Mouse (Mus musculus): ENCODE results near the gene C130050O18Rik.

The C130050O18Rik gene

DNA sequence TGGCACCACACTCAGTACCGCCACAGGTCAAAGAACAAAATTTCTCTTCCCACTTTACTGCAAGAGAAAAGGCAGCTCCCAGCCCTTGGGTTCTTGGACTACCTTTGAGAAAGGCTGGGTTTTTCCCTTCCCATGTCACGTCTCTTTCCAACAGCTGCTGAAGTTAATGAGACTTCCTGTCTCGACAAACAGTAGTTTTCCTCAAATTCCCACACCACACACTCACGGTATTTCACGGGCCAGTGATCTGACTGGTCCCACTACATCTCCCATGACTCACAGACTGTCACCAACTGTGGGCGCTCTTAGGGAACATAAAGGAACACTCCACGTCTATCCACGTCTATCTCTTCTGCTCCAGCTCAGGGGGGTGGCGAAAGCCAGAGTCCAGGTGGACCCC, 20.1 kb downstream of the C130050O18Rik start:
- no peak for DNase-seq (ENCODE audit: low read depth)

DNA sequence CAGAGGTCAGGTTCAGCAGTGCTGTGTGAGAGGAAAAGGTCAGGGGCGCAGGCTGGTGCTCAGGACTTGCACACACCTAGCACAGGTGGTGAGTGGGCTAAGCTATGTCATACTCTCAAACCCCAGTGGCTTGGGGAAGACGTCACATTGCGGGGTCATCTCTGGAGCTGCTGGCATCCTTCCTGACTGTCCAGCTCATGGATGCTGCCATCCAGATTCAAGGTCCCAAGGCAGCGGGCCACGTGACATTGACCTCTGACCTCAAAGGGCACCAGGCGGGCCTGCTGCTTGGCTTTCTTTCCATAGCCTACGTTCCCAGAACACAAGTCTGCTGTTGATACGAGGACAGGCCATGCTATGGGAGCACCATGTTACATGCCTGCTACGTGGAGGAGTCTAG, 21.9 kb downstream of the C130050O18Rik start:
- DNase-seq (ENCODE audit: low read depth): no peak

DNA sequence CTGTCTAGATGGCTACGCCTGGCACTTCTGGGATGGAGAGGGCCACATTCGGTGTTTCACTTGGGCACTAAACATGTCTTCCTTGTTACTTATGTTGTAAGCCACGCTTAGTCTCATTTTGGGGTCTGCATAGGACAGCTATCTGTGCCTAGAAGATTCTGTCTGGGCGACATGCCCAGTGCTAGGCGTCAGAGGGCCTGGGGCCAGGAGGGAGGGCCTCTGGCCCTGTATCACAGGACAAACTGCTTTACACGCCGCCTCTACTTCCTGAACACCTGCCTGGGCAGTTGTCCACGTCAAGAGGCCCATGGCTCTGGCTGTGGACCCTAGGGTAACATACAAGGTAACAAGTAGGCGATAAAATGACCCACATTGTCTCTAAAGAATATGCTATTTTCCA, 22.9 kb downstream of the C130050O18Rik start:
- DNase-seq (ENCODE audit: low read depth): no peak

DNA sequence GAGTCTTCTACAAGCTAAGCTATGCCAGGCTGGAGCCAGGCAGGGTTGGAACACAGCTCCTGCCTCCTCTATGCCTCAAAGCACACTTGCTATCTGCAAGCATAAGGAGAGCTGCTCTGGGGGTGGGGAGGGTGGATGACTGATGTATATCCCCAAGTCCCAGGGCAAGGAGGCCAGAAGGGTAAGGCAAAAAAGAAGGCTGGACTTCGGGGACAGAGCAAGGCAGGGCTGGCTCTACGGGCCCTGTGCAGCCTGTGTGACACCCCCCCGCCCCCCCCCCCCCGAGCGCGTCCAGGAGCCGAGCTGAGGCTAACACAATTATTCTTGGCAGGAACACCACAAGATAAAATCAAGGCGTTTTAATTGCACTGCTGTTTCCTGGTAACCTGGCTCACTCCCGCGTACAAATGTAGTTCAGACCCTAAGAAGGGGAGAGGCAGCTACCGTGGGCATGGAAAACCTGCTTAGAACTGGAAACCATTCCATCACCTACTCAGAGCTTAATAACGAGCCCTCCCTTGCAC, 24.8 kb downstream of the C130050O18Rik start:
- no peak for DNase-seq (ENCODE audit: low read depth)

DNA sequence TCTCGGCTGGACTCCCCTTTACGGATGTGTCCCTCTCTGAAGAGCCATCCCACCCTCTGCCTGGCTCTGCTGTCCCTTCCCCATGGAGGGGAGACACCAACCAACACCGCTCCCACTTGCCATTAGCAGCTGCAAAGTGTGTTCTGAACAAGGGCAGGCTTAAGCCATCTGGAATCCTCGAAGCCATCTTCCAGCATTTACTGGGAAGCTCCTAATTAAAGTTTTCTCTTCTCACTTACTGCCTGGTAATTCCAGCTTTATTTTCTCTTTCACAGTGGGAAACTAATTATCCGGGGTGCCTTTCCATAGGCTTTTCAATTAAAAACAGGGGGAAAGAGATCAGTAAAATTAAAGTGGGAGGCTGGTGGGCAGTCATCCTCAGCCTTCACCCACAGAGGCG, 27.3 kb downstream of the C130050O18Rik start:
- no peak for DNase-seq (ENCODE audit: low read depth)

DNA sequence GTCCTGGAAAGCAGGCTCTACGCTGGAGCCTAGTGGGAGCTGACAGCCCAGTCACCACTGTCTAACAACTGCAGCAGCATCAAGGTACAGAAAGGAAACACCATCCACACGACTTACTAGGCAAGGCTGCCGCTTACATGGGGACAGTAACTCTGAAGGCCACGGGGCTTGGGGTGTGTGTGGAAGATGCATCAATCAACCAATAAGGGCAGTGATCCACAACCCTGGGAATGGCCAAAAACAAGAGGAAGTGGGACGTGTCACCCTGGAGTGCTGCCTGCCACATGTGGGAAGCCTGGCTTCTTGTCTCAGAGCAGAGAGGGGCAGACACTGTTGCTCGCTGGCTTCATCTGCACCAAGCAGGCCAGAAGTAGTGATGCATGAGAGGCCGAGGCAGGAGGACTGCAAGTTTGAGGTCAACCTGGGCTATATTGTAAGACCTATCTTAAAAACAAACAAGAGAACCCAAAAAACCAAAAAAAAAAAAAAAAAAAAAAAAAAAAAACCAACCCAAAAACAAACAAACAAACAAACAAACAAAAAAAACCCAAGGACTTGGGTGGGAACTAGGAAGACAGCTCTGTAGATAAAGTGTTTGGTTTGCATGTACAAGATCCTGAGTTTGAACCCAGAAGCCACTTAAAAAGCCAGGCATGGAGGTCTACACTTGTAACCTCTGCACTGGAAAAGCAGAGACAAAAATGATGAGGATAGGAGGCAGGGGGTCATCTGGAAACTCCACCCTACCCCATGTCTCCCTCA, 27.8 kb downstream of the C130050O18Rik start:
- no peak for DNase-seq (ENCODE audit: low read depth)

DNA sequence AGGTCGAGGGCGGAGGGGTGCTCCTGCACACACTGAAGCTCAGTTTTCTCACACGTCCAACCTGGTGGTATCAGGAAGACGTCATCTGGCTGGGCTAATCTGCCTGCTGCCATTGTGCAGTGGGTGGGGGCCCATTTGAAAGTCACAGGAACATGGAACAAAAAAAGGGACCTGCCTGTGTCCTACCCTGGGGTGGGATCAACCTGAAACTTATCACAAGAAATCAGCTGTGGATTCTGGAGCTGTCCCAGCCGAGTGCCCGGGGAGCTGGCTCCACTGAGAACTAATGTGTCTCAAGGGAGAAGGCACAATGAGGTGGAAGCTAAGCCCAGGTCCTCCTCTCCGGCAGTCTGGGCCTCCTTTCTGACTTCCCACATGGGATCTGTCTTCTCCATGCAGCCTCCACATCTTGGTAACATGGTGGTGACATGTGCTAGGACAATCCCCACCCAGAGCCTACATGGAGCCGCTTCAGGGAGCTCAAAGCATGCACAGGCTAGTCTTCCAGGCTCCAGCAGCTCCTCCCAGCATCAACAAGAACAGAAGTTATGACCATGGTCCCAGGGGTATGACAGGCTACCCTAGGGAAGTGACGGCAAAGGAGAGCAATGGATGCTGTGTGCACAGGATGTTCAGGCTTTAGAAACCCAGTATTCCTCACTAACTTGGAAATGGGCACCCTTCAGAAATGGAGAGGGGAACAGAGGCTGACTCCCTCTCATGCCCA, 28.9 kb downstream of the C130050O18Rik start:
- DNase-seq (ENCODE audit: low read depth): no peak

DNA sequence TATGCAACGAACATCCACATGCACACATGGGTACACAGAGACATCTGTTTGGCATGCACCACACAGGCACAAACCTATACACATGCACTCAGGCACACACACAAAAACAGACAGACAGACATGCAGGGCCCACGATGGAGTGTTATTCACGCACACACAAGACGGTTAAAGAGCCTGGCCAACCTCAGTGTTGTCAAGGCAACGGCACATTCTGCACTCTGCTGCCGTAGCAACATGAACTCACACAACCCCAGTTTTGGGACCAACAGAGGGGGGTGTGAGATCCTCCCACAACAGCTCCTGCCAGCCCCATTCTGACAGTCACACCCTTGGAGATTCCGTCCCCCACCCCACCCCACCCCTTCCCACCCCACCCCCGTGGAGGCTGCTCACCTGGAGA, 29.9 kb downstream of the C130050O18Rik start:
- no peak for DNase-seq (ENCODE audit: low read depth)

DNA sequence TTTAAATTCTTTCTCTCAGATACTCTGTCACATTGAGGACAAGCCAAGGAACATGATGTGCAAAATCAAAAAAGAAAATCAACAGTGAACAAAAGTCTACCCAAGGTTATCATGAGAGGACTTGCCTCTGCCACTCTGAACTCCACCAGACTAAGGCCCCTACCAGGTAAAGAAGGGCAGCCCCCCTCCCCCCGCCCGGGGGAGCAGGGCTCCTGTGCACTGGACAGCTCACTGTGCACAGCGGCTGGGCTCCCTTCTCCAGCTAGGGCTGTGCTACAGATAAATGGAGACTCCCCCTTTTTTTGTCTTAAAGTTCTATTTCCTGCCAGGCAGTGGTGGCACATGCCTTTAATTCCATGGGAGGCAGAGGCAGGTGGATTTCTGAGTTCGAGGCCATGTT, 32.7 kb downstream of the C130050O18Rik start:
- no peak for DNase-seq (ENCODE audit: low read depth)

DNA sequence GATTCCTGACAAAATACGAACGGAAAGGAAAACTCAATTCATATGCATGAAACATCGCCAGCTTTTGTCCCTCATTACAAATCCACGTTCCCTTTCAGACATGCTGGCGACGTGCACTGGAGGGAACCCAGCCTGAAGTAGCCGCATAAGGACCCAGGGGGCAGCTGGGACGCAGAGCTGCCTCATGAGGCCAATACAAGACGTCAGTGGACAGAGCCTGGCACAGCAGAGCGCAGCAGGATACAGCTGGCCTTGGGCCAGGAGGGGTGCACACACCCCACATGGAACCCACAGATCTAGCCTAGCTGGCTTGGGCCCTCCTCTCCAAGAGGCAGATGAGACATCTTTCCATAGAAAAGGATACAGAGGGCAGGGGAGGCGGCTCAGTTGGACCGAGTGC, 33.4 kb downstream of the C130050O18Rik start:
- no peak for DNase-seq (ENCODE audit: low read depth)

DNA sequence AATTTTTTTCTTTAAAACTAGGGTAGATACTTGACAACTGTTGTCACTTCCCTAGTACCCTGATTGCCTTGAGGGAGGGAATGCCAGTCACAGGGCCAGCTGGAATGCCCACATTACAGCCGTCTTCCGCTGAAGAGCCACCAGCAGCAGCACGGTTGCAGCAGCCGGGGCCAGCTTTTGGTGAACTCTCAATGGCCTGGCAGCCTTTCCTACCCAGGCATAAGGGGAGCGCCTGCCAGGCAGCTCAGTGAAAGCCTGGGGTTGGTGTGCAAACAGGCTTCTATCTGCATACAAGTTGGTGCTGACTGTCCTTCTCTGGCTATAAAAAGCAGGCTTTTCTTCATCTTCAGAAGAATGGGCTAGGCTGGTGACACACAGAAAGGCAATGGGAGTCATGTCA, 35.4 kb downstream of the C130050O18Rik start:
- no peak for DNase-seq (ENCODE audit: low read depth)

DNA sequence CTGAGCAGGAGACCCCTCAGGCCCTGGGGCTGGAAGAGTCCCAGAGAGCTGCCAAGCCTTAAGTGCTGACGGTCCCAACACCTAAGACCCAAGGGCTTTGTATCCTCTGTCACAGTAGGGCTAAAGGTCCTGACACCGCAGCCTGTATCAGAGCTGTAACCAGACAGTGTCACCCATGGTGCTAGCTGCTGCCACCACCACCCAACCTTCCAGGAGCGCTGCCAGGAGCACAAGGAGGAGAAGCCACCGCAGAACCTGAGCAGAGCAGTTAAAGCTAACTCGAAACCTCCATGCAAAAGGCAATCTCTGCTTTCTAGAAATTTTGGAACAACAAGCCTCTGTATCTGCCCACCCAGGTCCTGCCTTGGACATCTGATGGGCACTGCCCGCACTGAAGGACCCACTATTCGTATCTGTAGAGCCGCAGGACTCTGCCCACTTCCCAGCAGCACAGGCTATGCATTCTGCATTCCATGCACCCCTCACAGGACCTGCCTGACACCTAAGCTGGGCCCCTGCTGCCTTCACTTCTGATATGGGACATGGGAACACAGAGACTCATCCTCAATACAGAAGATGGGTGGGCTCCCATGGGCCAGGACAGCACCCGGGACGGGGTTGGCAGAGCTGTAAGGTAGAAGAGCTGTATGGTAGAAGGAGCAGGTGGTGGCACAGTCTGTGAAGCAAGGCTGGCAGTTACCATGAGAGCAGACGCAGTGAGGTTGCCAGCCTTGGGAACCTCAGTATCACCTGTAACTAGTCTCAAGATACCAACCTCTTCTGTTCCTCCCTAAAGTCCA, 36.0 kb downstream of the C130050O18Rik start:
- no peak for DNase-seq (ENCODE audit: low read depth)

DNA sequence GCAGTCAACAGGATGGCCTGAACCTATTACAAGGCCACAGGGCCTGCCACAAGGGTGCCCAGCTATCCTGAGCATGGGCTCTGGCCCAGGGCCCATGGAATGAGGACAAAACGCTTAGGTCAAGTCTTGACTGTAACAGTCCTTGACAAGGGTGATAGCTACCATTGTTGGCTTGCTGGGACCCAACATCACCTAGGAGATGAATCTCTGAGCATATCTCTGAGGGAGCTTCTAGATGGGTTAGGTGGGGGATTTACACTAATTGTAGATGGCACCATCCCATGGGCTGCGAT, 36.6 kb downstream of the C130050O18Rik start:
- no peak for DNase-seq (ENCODE audit: low read depth)

DNA sequence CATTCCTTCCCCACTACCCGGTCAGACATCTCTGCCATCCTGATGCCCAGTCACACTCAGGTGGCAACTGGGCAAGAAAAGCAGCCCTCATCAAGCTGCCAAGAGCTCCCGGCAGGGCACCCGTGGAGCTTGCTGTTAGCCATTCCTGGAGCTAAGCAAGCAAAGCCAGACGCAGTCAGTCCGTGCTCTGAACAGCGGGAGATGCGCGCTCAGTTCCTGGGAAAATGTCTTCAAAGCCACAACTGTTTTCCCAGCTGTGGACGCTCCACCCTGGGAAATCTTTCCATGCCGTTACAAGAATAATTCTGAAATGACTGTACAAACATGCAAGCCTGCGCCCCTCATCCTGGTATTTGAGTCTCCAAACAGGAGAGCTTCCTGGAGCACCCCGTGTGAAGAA, 37.3 kb downstream of the C130050O18Rik start:
- DNase-seq (ENCODE audit: low read depth): no peak

DNA sequence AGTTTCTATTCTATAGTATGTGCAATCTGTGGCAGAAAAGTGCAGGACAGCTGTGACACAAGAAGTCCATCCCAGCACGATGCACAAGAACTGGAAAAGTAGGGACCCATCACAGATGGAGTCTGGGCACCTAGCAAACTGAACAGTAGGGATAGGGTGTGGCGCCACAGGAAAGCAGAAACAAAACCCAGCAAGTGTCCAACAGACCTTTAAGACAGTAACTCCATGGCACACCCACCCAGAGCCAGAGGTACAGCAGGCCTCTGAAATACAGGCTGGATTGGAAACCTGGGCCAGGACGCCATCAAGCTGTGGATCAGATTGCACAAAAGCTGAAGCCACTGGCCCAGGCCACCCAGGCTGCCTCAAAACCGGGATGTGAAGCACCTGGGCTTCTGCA, 37.9 kb downstream of the C130050O18Rik start:
- no peak for DNase-seq (ENCODE audit: low read depth)

DNA sequence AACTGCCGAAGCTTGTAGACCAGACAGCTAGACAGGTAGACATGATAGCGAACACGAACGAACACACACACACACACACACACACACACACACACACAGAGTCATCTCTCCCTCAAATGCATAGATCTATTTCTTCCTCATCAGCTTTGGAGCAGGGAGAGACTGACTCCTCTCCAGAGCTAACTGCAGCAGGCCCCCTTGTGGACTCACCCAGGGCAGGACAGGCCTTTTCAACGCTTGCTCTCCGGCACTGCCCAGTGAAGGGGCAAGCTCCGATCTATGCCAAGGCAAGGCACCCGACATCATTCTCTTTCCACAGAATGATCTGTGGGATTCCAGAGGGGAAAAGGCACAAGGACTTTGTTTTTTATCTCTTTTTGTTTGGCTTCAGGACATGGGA, 40.2 kb downstream of the C130050O18Rik start:
- DNase-seq (ENCODE audit: low read depth): peak; percentile 41

DNA sequence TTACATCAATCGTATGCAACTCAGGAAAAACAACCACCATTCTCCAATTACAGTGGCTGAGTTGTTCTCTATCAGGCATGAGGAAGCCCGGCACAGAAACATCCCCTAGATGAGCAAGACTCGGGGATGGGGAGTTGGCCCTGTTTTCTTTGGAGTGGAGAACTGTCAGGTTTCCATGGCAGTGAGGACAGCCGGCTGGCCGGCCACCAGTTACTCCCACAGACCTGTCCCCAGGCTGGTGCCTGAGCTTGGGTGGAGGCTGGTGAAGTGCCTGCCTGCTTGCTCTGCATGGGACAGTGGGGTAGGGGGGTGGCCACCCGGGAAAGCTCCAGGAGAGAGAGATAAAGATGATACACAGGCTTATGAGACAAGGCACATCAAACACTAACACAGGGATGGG, 42.9 kb downstream of the C130050O18Rik start:
- no peak for DNase-seq (ENCODE audit: low read depth)

DNA sequence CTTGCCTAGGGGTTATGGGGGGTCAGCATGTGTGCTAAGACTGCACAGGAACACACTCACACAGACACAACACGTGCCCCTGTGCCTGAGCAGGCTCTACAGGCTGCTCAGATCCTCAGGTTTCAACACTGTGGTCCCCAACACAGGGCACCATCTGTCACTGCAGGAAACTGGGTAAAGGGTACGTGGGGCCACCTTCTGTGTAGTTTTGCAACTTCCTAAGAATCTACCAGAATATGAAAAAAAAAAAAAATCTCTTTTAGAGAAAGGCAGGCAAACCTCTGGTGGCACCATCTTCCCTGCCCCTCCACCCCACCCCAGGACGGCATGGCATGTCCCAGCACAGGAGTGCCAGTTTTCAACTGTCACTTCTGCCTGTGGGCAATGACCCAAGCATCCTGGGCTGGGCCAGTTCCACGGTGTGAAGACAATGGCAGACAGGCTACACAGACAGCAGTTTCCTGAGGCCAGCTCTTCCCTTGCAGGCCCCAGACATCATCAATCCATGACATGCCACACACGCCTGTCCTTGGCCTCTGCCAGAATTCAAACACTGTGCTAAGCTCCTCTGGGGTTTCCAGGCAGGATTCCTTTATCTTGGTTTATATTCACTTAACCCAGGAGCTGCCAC, 44.2 kb downstream of the C130050O18Rik start:
- no peak for DNase-seq (ENCODE audit: low read depth)

DNA sequence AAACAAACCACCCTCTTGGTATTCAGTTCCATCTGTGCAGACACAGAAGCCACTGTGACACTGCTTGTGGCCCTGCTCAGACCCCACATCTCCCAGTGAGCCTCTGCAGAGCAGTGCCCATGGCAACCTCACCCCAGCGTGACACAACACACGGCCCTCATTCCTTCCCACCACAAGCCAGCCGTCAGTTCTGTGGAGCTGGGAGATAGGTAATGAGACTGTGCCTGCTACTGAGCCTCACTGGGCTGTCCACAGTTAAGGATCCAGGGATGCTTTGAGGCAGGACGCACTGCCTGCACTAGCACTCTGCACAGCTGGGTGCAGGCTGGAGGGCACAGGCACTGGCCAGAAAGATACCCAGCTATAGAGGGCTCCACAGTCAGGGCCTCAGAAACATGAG, 44.8 kb downstream of the C130050O18Rik start:
- DNase-seq (ENCODE audit: low read depth): no peak

DNA sequence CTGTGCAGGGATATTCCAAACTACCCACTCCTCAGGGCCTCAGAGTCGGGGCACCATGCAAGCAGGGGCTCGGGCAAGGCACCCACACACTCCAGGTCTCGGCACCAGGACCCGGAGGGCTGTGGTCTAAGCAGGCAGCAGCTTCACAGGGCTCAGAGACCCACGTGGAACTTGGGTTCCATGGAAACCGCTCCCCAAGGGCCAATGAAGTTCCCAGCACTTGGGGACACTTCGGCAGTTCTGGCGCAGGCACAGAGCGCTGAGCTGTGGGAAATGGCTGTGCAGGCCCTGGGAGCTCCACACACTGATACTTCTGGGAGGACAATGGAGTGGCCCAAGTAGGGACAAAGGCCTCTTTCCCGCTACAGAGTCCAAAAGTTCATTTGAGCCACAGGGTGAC, 48.0 kb downstream of the C130050O18Rik start:
- no peak for DNase-seq (ENCODE audit: low read depth)

DNA sequence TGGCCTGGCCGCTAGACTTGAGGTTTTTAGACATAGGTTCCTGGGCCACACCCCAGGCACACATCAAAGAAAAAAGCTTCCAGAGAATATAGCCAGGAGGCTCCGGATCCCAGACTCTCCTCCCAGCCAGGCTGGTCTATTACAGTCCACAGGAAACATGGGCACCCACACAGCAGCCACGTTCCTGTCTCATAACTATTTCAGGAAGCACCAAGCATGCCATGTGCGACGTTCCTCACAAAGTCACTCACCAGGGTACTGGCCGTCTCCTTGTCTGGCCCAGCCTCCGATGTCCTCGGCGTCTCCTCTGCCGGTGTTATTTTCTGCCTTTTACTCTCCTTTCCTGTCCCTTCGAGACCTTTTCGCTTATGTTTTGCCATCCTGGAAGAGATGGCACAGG, 50.1 kb downstream of the C130050O18Rik start:
- no peak for DNase-seq (ENCODE audit: low read depth)

DNA sequence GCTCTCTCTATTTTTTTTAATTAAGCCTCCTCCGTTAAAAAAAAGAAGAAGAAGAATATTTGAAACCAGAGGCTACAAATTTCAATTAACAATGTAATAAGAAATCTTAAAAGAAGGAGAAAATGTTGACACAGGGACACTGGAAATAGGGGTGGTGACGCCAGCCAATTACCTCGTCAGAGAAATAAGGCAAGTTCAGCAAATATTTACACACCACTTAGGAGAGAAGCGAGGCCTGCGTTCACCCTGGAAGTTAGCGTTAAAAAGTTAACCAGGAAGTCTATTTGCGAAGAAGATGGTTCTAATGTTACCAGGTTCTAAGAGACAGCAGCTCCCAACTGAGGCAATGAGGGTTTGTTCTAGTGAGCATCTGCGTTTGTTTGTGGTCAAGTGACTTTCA, 52.2 kb downstream of the C130050O18Rik start:
- no peak for DNase-seq (ENCODE audit: low read depth)

All from NIH3T3 (cell line).